Mouse (Mus musculus): ENCODE results near the gene Odf3l2. TPM values are rescaled to one million over a fixed set of nuclear protein-coding genes. Genes with fewer than 3 reads are reported as not detected.

Gene Odf3l2
- polyA plus RNA-seq, 1 experiment from 2014 or later: not detected

DNA sequence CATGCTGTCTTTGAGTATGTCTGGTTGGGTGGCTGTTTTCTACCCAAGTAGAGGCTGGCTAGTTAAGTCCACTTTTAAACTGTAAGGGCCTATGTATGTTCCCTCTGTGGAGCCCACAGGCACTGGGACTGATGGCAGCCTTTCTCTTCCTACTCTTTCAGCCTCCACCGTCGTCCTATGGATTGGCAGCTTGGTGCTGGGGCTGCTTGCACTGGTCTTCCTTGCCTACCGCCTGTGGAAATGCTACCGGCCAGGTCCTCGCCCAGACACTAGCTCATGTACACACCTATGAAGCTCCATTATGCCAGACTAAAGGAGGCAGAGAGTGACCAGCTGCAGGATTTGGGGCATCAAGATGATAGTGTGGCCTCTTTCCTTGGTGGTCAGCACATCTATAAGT, 22.5 kb upstream of the Odf3l2 start:
- no peak for ATAC-seq (ENCODE audit: low read depth)
- Histone ChIP-seq H3K9me3 (ENCODE audit: control insufficient read depth, low read length) (no peaks in the 10 kb centered on the region), H3K4me2 (ENCODE audit: low read depth, low read length) (no peak overlapping the region)

GRCm38 (mm10) chr10:79666493-79666892, 21.0 kb upstream of the Odf3l2 start:
- H3K9me3 ChIP-seq (ENCODE audit: control insufficient read depth, low read length): no peaks in the 10 kb centered on the region
- H3K27ac ChIP-seq (replicated peaks; ENCODE audit: low read depth, low read length): no peak overlapping the region
- H3K4me3 ChIP-seq (ENCODE audit: low read depth, low read length): no peak overlapping the region
- no peak for ATAC-seq (ENCODE audit: low read depth)
- WGBS: 81% methylated on average over 9 of the region's 9 CpGs
- no peak overlapping the region for H3K9ac ChIP-seq (ENCODE audit: low read depth, low read length)
- H3K4me1 ChIP-seq (ENCODE audit: control insufficient read depth, insufficient read depth, low read length): 0 out of 2 replicates have a peak, but pooled peaks cover 4% of the 10 kb centered on the region
- H3K36me3 ChIP-seq (ENCODE audit: control insufficient read depth, insufficient read depth, low read length): no peaks in the 10 kb centered on the region
- no peak overlapping the region for H3K4me2 ChIP-seq (ENCODE audit: low read depth, low read length)
- H3K27me3 ChIP-seq (replicated peaks; ENCODE audit: control insufficient read depth, insufficient read depth, low read length): no peaks in the 10 kb centered on the region
- no peak for DNase-seq (ENCODE audit: low spot score)

More for the DNA sequence above, 22.5 kb upstream of the Odf3l2 start:
- 0 out of 2 replicates have a peak, but pooled peaks cover 4% of the 10 kb centered on the region for H3K4me1 ChIP-seq (ENCODE audit: control insufficient read depth, insufficient read depth, low read length)
- DNase-seq (ENCODE audit: low spot score): no peak
- no peaks in the 10 kb centered on the region for H3K36me3 ChIP-seq (ENCODE audit: control insufficient read depth, insufficient read depth, low read length)
- 86% methylated on average over 5 of the region's 5 CpGs for WGBS
- no peak overlapping the region for H3K4me3 ChIP-seq (ENCODE audit: low read depth, low read length)
- H3K27me3 ChIP-seq (replicated peaks; ENCODE audit: control insufficient read depth, insufficient read depth, low read length): no peaks in the 10 kb centered on the region
- H3K27ac ChIP-seq (replicated peaks; ENCODE audit: low read depth, low read length): no peak overlapping the region
- H3K9ac ChIP-seq (ENCODE audit: low read depth, low read length): no peak overlapping the region

- ATAC-seq (ENCODE audit: low read depth) (no peak), DNase-seq (ENCODE audit: low spot score) (no peak)
- WGBS: 82% methylated on average over 8 of the region's 8 CpGs
- Histone ChIP-seq H3K9ac (ENCODE audit: low read depth, low read length) (no peak overlapping the region), H3K27ac (replicated peaks; ENCODE audit: low read depth, low read length) (no peak overlapping the region), H3K4me2 (ENCODE audit: low read depth, low read length) (no peak overlapping the region), H3K36me3 (ENCODE audit: control insufficient read depth, insufficient read depth, low read length) (no peaks in the 10 kb centered on the region), H3K4me3 (ENCODE audit: low read depth, low read length) (no peak overlapping the region), H3K9me3 (ENCODE audit: control insufficient read depth, low read length) (no peaks in the 10 kb centered on the region), H3K27me3 (replicated peaks; ENCODE audit: control insufficient read depth, insufficient read depth, low read length) (no peaks in the 10 kb centered on the region), H3K4me1 (ENCODE audit: control insufficient read depth, insufficient read depth, low read length) (no peaks in the 10 kb centered on the region)
These were observed 19.5 kb upstream of the Odf3l2 start for GRCm38 (mm10) chr10:79665051-79665450.

DNA sequence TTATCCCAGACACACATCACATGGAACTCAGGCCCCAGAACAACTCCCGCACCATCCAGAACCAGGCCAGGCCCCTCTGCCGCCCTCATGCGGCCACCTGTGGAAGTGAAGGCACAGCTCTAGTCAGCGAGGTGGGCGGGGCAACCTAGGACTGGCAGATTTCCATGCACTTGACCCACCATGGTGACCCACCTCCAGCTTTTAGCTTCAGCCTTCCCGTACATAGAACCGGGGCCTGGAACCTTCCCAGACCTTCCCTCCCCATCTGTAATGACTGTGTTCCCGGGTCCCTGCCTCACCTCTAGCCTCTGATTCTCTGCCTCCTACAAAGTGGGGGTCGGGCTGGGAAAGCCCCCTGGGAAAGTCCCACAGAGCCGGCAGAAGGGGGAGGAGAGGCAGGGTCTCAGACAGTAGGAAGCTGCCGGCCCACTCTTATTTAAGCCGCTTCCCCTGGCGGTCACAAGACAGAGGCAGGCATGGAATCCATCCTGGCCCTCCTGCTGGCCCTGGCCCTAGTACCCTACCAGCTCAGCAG, 18.7 kb upstream of the Odf3l2 start, which contains the start of gene Madcam1:
TSS of gene Madcam1 (plus strand) at position 429 of the 535 bp plus-strand sequence.
- Histone ChIP-seq H3K27me3 (replicated peaks; ENCODE audit: control insufficient read depth, insufficient read depth, low read length) (no peaks in the 10 kb centered on the region), H3K36me3 (ENCODE audit: control insufficient read depth, insufficient read depth, low read length) (no peaks in the 10 kb centered on the region), H3K27ac (replicated peaks; ENCODE audit: low read depth, low read length) (no peak within 1 kb of the TSS), H3K9ac (ENCODE audit: low read depth, low read length) (no peak within 1 kb of the TSS), H3K4me3 (ENCODE audit: low read depth, low read length) (no peak within 1 kb of the TSS), H3K4me2 (ENCODE audit: low read depth, low read length) (no peak within 1 kb of the TSS), H3K9me3 (ENCODE audit: control insufficient read depth, low read length) (no peaks in the 10 kb centered on the region), H3K4me1 (ENCODE audit: control insufficient read depth, insufficient read depth, low read length) (no peaks in the 10 kb centered on the region)
- WGBS: 12% methylated on average over 11 of the region's 13 CpGs
- peak; percentile 57 for DNase-seq (ENCODE audit: low spot score)
- ATAC-seq (ENCODE audit: low read depth): no peak

- Histone ChIP-seq H3K36me3 (ENCODE audit: control insufficient read depth, insufficient read depth, low read length) (no peaks in the 10 kb centered on the region), H3K9ac (ENCODE audit: low read depth, low read length) (no peak overlapping the region), H3K4me2 (ENCODE audit: low read depth, low read length) (no peak overlapping the region), H3K27ac (replicated peaks; ENCODE audit: low read depth, low read length) (no peak overlapping the region), H3K4me1 (ENCODE audit: control insufficient read depth, insufficient read depth, low read length) (no peaks in the 10 kb centered on the region), H3K27me3 (replicated peaks; ENCODE audit: control insufficient read depth, insufficient read depth, low read length) (no peaks in the 10 kb centered on the region), H3K9me3 (ENCODE audit: control insufficient read depth, low read length) (no peaks in the 10 kb centered on the region), H3K4me3 (ENCODE audit: low read depth, low read length) (no peak overlapping the region)
- WGBS: 29% methylated on average over 2 of the region's 3 CpGs
- ATAC-seq (ENCODE audit: low read depth) (no peak), DNase-seq (ENCODE audit: low spot score) (no peak)
These were observed 16.3 kb upstream of the Odf3l2 start for GRCm38 (mm10) chr10:79661861-79662260.

GRCm38 (mm10) chr10:79660298-79660697, 14.8 kb upstream of the Odf3l2 start:
- no peak for ATAC-seq (ENCODE audit: low read depth)
- DNase-seq (ENCODE audit: low spot score): no peak
- Histone ChIP-seq H3K27ac (replicated peaks; ENCODE audit: low read depth, low read length) (no peak overlapping the region), H3K4me2 (ENCODE audit: low read depth, low read length) (no peak overlapping the region), H3K27me3 (replicated peaks; ENCODE audit: control insufficient read depth, insufficient read depth, low read length) (no peaks in the 10 kb centered on the region), H3K9ac (ENCODE audit: low read depth, low read length) (no peak overlapping the region), H3K9me3 (ENCODE audit: control insufficient read depth, low read length) (no peaks in the 10 kb centered on the region), H3K4me1 (ENCODE audit: control insufficient read depth, insufficient read depth, low read length) (no peaks in the 10 kb centered on the region), H3K36me3 (ENCODE audit: control insufficient read depth, insufficient read depth, low read length) (no peaks in the 10 kb centered on the region), H3K4me3 (ENCODE audit: low read depth, low read length) (no peak overlapping the region)
- 69% methylated on average over 2 of the region's 2 CpGs for WGBS

DNA sequence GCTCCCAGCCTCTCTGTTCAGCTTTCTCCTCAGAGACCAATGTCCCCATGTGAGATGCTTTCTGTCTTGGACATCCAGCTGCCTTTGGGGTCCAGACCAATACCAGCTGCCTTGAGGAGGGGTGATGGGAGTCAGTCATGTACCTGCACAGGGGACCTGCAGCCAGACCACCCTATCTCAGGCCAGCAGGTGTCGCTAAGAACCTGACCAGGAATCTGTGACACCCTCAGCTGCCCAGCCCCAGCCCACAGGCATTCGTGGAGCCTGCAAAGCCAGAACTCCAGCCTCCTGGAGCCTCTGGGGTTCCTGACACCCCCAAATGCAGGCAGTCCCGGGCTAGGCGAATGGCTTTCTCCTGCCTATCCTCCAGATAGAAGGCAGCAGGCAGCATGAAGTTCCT, 13.3 kb upstream of the Odf3l2 start:
- no peak overlapping the region for H3K4me3 ChIP-seq (ENCODE audit: low read depth, low read length)
- WGBS: 14% methylated on average over 4 of the region's 4 CpGs
- no peak overlapping the region for H3K9ac ChIP-seq (ENCODE audit: low read depth, low read length)
- no peaks in the 10 kb centered on the region for H3K27me3 ChIP-seq (replicated peaks; ENCODE audit: control insufficient read depth, insufficient read depth, low read length)
- H3K4me2 ChIP-seq (ENCODE audit: low read depth, low read length): no peak overlapping the region
- H3K36me3 ChIP-seq (ENCODE audit: control insufficient read depth, insufficient read depth, low read length): no peaks in the 10 kb centered on the region
- no peak for ATAC-seq (ENCODE audit: low read depth)
- no peaks in the 10 kb centered on the region for H3K9me3 ChIP-seq (ENCODE audit: control insufficient read depth, low read length)
- DNase-seq (ENCODE audit: low spot score): no peak
- no peak overlapping the region for H3K27ac ChIP-seq (replicated peaks; ENCODE audit: low read depth, low read length)
- no peaks in the 10 kb centered on the region for H3K4me1 ChIP-seq (ENCODE audit: control insufficient read depth, insufficient read depth, low read length)

DNA sequence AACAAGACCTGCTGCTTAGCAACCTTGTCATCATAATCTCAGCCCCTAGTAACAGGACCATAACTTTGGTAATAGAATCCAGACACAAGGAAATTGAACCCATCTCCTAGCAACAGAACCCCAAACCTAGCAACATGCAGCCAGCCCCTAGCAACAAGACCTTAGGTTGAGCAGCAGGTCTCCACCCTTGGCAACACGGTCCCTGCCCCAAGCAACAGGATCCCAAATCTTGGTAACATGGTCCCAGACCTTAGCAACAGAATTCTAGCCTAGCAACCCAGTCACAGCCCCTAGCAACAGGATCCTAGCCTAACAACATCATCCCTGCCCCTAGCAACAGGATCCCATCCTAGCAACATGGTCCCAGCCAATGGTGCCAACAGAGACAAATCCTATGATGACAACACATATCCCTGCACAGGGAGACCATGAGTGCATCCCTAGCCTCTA, 9.4 kb upstream of the Odf3l2 start:
- Histone ChIP-seq H3K4me3 (ENCODE audit: low read depth, low read length) (no peak overlapping the region), H3K27me3 (replicated peaks; ENCODE audit: control insufficient read depth, insufficient read depth, low read length) (no peaks in the 10 kb centered on the region), H3K27ac (replicated peaks; ENCODE audit: low read depth, low read length) (no peak overlapping the region), H3K4me2 (ENCODE audit: low read depth, low read length) (no peak overlapping the region), H3K9ac (ENCODE audit: low read depth, low read length) (no peak overlapping the region), H3K36me3 (ENCODE audit: control insufficient read depth, insufficient read depth, low read length) (no peaks in the 10 kb centered on the region), H3K4me1 (ENCODE audit: control insufficient read depth, insufficient read depth, low read length) (no peaks in the 10 kb centered on the region), H3K9me3 (ENCODE audit: control insufficient read depth, low read length) (no peaks in the 10 kb centered on the region)
- ATAC-seq (ENCODE audit: low read depth): peak; percentile 85
- DNase-seq (ENCODE audit: low spot score): peak; percentile 39
- 14% methylated on average over 1 of the region's 1 CpGs for WGBS

DNA sequence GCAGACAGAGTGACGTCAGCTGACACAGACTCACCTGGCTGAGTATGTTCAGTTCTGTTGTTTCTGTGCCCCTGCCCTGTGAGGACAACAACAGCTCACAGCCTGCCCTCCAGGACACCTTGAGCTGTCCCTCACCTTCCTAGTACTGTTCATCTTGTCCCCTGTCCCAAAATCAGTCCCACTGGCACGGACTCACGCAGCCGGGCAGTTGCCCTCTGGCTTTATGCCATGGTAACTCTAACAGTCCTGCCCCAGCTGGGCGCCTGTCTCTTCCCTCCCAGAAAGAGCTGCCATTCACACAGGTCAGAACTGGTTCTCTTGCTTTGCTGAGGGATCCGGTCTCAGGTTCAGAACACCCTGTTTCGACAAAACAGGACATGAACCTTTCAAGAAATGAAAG, 7.3 kb upstream of the Odf3l2 start:
- 77% methylated on average over 7 of the region's 7 CpGs for WGBS
- no peak for ATAC-seq (ENCODE audit: low read depth)
- Histone ChIP-seq H3K4me3 (ENCODE audit: low read depth, low read length) (no peak overlapping the region), H3K9ac (ENCODE audit: low read depth, low read length) (no peak overlapping the region), H3K4me1 (ENCODE audit: control insufficient read depth, insufficient read depth, low read length) (no peaks in the 10 kb centered on the region), H3K27me3 (replicated peaks; ENCODE audit: control insufficient read depth, insufficient read depth, low read length) (no peaks in the 10 kb centered on the region), H3K27ac (replicated peaks; ENCODE audit: low read depth, low read length) (no peak overlapping the region), H3K36me3 (ENCODE audit: control insufficient read depth, insufficient read depth, low read length) (no peaks in the 10 kb centered on the region), H3K4me2 (ENCODE audit: low read depth, low read length) (no peak overlapping the region), H3K9me3 (ENCODE audit: control insufficient read depth, low read length) (no peaks in the 10 kb centered on the region)
- no peak for DNase-seq (ENCODE audit: low spot score)
